Mouse (Mus musculus) thymus, adult 2 months (tissue): ENCODE data around the gene Nrgn.

Experiments
- CTCF ChIP-seq: fragments of 200-500 bp; IDR thresholded peaks from 2 replicates; pipeline ENCODE4 v1.5.1; 2012; ENCODE audit warnings: mild to moderate bottlenecking, control low read depth, low read length, moderate library complexity, borderline replicate concordance; ENCODE audit not compliant: control insufficient read depth, poor library complexity, insufficient read depth; ENCODE audit errors: extremely low read depth
- POLR2A ChIP-seq: fragments of 200-500 bp; IDR thresholded peaks from 2 replicates; pipeline ENCODE4 v1.6.1; 2012; ENCODE audit warnings: mild to moderate bottlenecking, low read length, control low read depth, moderate library complexity; ENCODE audit not compliant: control insufficient read depth, poor library complexity, insufficient read depth; ENCODE audit errors: extremely low read depth

- TF ChIP-seq CTCF (no peak), POLR2A (no peak)
Measured at GRCm38 (mm10) chr9:37567892-37568604, 15.3 kb upstream of the Nrgn start.
